Mouse (Mus musculus) G1E (cell line): ENCODE data around the gene Ccdc134. TPM values are rescaled to one million over a fixed set of nuclear protein-coding genes. Genes with fewer than 3 reads are reported as not detected.

Source experiments
- ATAC-seq: 2 replicates; pipeline ENCODE4 v1.8.0; 2016; ENCODE audit warnings: mild to moderate bottlenecking; ENCODE audit not compliant: insufficient number of reproducible peaks, poor library complexity, low FRiP score, severe bottlenecking; ENCODE audit errors: extremely low read depth
- DNase-seq: peaks from one replicate; pipeline ENCODE4 v3.0.0; 2012; ENCODE audit warnings: low spot score
- H3K27me3 ChIP-seq: 2 replicates; pipeline ENCODE4 v1.6.1; 2012; ENCODE audit warnings: mild to moderate bottlenecking, low read length, inconsistent platforms; ENCODE audit not compliant: insufficient read depth
- H3K36me3 ChIP-seq: replicated peaks from 2 replicates; pipeline ENCODE3; 2012; ENCODE audit warnings: mild to moderate bottlenecking, inconsistent platforms
- H3K4me1 ChIP-seq: 2 replicates; pipeline ENCODE4 v1.6.1; 2012; ENCODE audit warnings: low read depth, low read length, inconsistent platforms, mixed read lengths; ENCODE audit not compliant: insufficient read depth
- H3K4me3 ChIP-seq: 2 replicates; pipeline ENCODE4 v1.5.1; 2012; ENCODE audit warnings: low read depth, mild to moderate bottlenecking, inconsistent platforms, low read length, moderate library complexity, mixed read lengths
- H3K9me3 ChIP-seq: replicated peaks from 2 replicates; pipeline ENCODE4 v1.6.1; 2012; ENCODE audit warnings: inconsistent platforms
- CTCF ChIP-seq: IDR thresholded peaks from 2 replicates; pipeline ENCODE4 v1.5.1; 2012; ENCODE audit warnings: low read depth, low read length, inconsistent platforms, mixed read lengths
- GATA1 ChIP-seq: IDR thresholded peaks from 2 replicates; pipeline ENCODE4 v1.6.1; 2012; ENCODE audit warnings: borderline replicate concordance, low read length, inconsistent platforms, mixed read lengths
- GATA2 ChIP-seq: IDR thresholded peaks from 2 replicates; pipeline ENCODE4 v1.6.1; 2012; ENCODE audit warnings: low read depth, low read length, inconsistent platforms, borderline replicate concordance
- POLR2AphosphoS5 ChIP-seq: IDR thresholded peaks from 2 replicates; pipeline ENCODE4 v1.6.1; 2012; ENCODE audit warnings: low read depth, low read length, inconsistent platforms; ENCODE audit not compliant: insufficient replicate concordance
- TAL1 ChIP-seq: conservative IDR thresholded peaks from 2 replicates; pipeline ENCODE4 v1.6.1; 2012; ENCODE audit warnings: low read depth, low read length, inconsistent platforms, mixed read lengths
- polyA plus RNA-seq: library from polyadenylated mRNA; stranded (reverse); fragments of >175 nt; gene quantifications from 2 replicates; pipeline ENCODE4 v1.2.3, GENCODE M21; 2012
- total RNA-seq, 2 experiments: library from RNA; stranded (forward) in 1 of 2; stranded (reverse) in 1 of 2; fragments of 200-1000 nt in 1 of 2; fragments of >200 nt in 1 of 2; fragmentation: Nextera tagmentation in 1 of 2; gene quantifications; 2 replicates each; pipeline ENCODE4 v1.2.3; 2014 to 2017

The Ccdc134 gene
- total and polyA plus RNA-seq, 3 experiments, result 9.0 to 29.7 (median 13.9) TPM

DNA sequence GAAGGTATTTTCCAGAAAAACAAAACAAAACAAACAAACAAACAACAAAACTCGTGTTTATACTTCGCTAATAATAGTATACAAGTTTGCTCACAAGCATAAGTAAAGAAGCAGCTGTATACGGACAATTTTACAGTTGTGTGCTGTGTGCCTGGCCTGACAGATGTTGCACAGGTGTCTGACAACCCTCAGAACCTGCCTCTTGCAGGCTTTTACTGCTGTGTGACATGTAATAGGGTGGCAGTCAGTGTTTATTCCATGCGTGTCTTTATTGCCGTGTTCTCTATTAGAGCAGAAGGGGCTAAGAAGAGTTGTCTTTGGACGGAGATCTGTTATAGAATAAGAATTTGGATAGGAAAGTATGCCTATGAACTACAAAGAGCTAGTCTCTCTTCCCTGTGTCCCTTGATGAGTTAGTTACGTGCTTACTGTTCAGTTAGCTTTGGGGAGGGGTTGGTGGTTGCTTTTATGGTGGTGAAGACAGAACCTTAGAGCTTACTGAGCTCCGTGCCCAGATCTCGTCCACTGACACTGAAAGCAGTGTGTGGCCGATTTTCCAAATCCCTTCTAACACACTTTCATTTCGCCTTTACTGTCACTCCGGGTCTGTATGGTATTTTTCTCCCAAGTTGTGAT lies 34.4 kb downstream of the Ccdc134 start:
- ATAC-seq (no peak), DNase-seq (no peak)
- peaks cover 62% of the 10 kb centered on the region for H3K36me3 ChIP-seq
- H3K27me3 ChIP-seq, result no peaks in the 10 kb centered on the region
- H3K4me3 ChIP-seq, result no peak overlapping the region
- peaks cover 92% of the 10 kb centered on the region for H3K4me1 ChIP-seq
- TF ChIP-seq CTCF, result no peak
- TF ChIP-seq GATA2, result no peak
- H3K9me3 ChIP-seq, result no peaks in the 10 kb centered on the region

DNA sequence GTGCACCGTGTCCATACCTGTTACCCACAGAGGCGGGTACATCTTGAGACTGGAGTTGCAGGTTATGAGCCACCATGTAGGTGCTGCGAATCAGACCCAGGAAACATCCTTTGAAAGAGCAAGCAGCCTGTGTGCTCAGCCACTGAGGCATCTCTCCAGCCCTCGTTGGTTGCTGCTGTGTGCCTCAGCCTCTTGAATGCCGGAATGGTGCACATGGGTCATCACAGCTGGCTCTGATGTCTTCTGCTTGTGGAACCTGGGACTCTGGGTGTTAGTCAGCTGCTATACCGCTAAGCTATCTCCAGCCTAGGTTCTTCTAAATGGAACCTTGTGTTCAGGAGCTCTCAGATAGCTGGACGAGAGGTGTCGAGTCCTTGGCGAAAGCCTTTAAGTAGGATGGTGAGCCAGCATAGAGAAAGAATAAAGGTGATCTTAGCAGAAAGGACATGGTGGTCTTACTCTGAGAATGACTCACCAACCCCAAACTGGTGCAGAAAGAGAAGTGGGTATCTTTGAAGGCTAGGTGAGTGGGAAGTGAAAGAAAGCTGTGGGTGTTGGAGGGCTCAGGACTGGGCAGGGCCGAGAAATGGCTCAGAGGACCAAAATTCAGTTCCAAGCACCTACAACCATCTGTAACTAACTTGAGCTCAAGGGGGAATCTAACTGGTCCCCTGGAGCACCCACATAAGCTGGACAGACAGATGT lies 35.8 kb downstream of the Ccdc134 start:
- Histone ChIP-seq H3K4me1 (peaks cover 93% of the 10 kb centered on the region), H3K4me3 (peak overlapping the region; percentile 48; the same call in 1 of the 2 replicates)
- no peak for ATAC-seq

GRCm38 (mm10) chr15:82164061-82164399 lies 36.3 kb downstream of the Ccdc134 start:
- ATAC-seq (peak; percentile 54), DNase-seq (no peak)
- Histone ChIP-seq H3K4me1 (peaks cover 91% of the 10 kb centered on the region), H3K27me3 (no peaks in the 10 kb centered on the region), H3K4me3 (peak overlapping the region; percentile 44; the same call in 1 of the 2 replicates), H3K36me3 (peaks cover 63% of the 10 kb centered on the region), H3K9me3 (no peaks in the 10 kb centered on the region)
- TF ChIP-seq TAL1 (no peak), GATA1 (no peak), POLR2AphosphoS5 (no peak), CTCF (no peak)

More for the DNA sequence above, 35.8 kb downstream of the Ccdc134 start:
- Histone ChIP-seq H3K36me3 (peaks cover 63% of the 10 kb centered on the region), H3K27me3 (no peaks in the 10 kb centered on the region), H3K9me3 (no peaks in the 10 kb centered on the region)
- no peak for TF ChIP-seq CTCF
- TF ChIP-seq TAL1, result no peak
- no peak for TF ChIP-seq GATA2
- no peak for TF ChIP-seq POLR2AphosphoS5
- TF ChIP-seq GATA1, result no peak
- no peak for DNase-seq

- H3K4me3 ChIP-seq, result peak overlapping the region; percentile 28; the same call in 1 of the 2 replicates
- peaks cover 88% of the 10 kb centered on the region for H3K4me1 ChIP-seq
- DNase-seq (no peak), ATAC-seq (no peak)
- peaks cover 63% of the 10 kb centered on the region for H3K36me3 ChIP-seq
- no peaks in the 10 kb centered on the region for H3K27me3 ChIP-seq
- H3K9me3 ChIP-seq, result no peaks in the 10 kb centered on the region
- TF ChIP-seq GATA1 (no peak), CTCF (no peak), POLR2AphosphoS5 (no peak), GATA2 (no peak), TAL1 (no peak)
Observed at GRCm38 (mm10) chr15:82164496-82164895, 36.8 kb downstream of the Ccdc134 start.

- no peak for DNase-seq
- TF ChIP-seq GATA1 (no peak), CTCF (peak; percentile 96)
- H3K4me1 ChIP-seq, result peaks cover 82% of the 10 kb centered on the region
- peak overlapping the region; percentile 66; the same call in 1 of the 2 replicates for H3K4me3 ChIP-seq
- no peaks in the 10 kb centered on the region for H3K27me3 ChIP-seq
- peaks cover 63% of the 10 kb centered on the region for H3K36me3 ChIP-seq
- ATAC-seq, result no peak
- no peaks in the 10 kb centered on the region for H3K9me3 ChIP-seq
Observed at GRCm38 (mm10) chr15:82165332-82166239, 37.9 kb downstream of the Ccdc134 start.
